Mouse (Mus musculus) 416B (cell line): ENCODE data around the gene Tmem97.
"Not testable (repeated sequence)": the region's sequence is repeated elsewhere in the genome, so short reads cannot be mapped to it uniquely, and the experiment has no call there.

Experiments used
- DNase-seq: peaks from one replicate; pipeline ENCODE4 v3.0.0; 2011; ENCODE audit warnings: low read depth

Tmem97 gene

GRCm38 (mm10) chr11:78549491-78549987 lies 1.0 kb downstream of the Tmem97 start:
- peak; percentile 52 for DNase-seq

GRCm38 (mm10) chr11:78547718-78548460 lies 2.7 kb downstream of the Tmem97 start:
- DNase-seq, result peak; percentile 49

- peak; percentile 64 for DNase-seq
These were observed 5.4 kb downstream of the Tmem97 start for GRCm38 (mm10) chr11:78545181-78545580.

GRCm38 (mm10) chr11:78544449-78545111 lies 6.0 kb downstream of the Tmem97 start:
- peak; percentile 45 for DNase-seq

GRCm38 (mm10) chr11:78540358-78540757 lies 10.2 kb downstream of the Tmem97 start:
- peak; percentile 35 for DNase-seq

GRCm38 (mm10) chr11:78536690-78537084 lies 13.9 kb downstream of the Tmem97 start:
- DNase-seq, result no peak

GRCm38 (mm10) chr11:78536080-78536689 lies 14.4 kb downstream of the Tmem97 start, which contains the start of the genes Tnfaip1 and Ift20:
TSS of gene Tnfaip1 (minus strand) at chr11:78536332.
TSS of gene Ift20 (plus strand) at chr11:78536361.
- peak; percentile 100 for DNase-seq

- DNase-seq, result peak; percentile 82
These were observed 15.0 kb downstream of the Tmem97 start for GRCm38 (mm10) chr11:78535376-78536079.

GRCm38 (mm10) chr11:78534516-78534915 lies 16.1 kb downstream of the Tmem97 start:
- DNase-seq, result peak; percentile 20

- DNase-seq, result not testable (repeated sequence)
These were observed 19.1 kb downstream of the Tmem97 start for GRCm38 (mm10) chr11:78531515-78531914.

GRCm38 (mm10) chr11:78531046-78531445 lies 19.5 kb downstream of the Tmem97 start:
- no peak for DNase-seq

- DNase-seq, result no peak
These were observed 20.6 kb downstream of the Tmem97 start for GRCm38 (mm10) chr11:78530001-78530400.

- no peak for DNase-seq
These were observed 21.9 kb downstream of the Tmem97 start for GRCm38 (mm10) chr11:78528714-78529113.

- no peak for DNase-seq
These were observed 25.7 kb downstream of the Tmem97 start for GRCm38 (mm10) chr11:78524838-78525237.

- no peak for DNase-seq
These were observed 27.2 kb downstream of the Tmem97 start for GRCm38 (mm10) chr11:78523241-78523955.

GRCm38 (mm10) chr11:78522481-78522997 lies 28.0 kb downstream of the Tmem97 start:
- peak; percentile 66 for DNase-seq

GRCm38 (mm10) chr11:78521880-78522279 lies 28.7 kb downstream of the Tmem97 start:
- no peak for DNase-seq

GRCm38 (mm10) chr11:78518931-78519330 lies 31.6 kb downstream of the Tmem97 start:
- no peak for DNase-seq

GRCm38 (mm10) chr11:78515549-78516325 lies 34.8 kb downstream of the Tmem97 start:
- DNase-seq, result peak; percentile 52

GRCm38 (mm10) chr11:78513106-78513790 lies 37.3 kb downstream of the Tmem97 start:
- no peak for DNase-seq
